Mouse (Mus musculus) embryonic facial prominence, embryonic 10.5 days (tissue): Measurements from ENCODE around the gene Cd101. TPM values are rescaled to one million over a fixed set of nuclear protein-coding genes. Genes with fewer than 3 reads are reported as not detected.
A peak's percentile ranks its signal among the peaks of the same experiment; 100 is the strongest.

Experiments
- DNase-seq: peaks from one replicate; pipeline ENCODE4 v3.0.0-alpha.2; 2017; ENCODE audit warnings: low spot score
- H3K27ac ChIP-seq: fragments of 300-500 bp; sonication (generic); replicated peaks from 2 replicates; pipeline ENCODE4 v1.5.1; 2016; ENCODE audit warnings: mild to moderate bottlenecking
- H3K27me3 ChIP-seq: fragments of 300-500 bp; sonication (generic); replicated peaks from 2 replicates; pipeline ENCODE4 v1.6.1; 2016; ENCODE audit warnings: low read depth, mild to moderate bottlenecking; ENCODE audit not compliant: poor library complexity, severe bottlenecking
- H3K36me3 ChIP-seq: fragments of 300-500 bp; sonication (generic); replicated peaks from 2 replicates; pipeline ENCODE4 v1.6.1; 2016; ENCODE audit warnings: mild to moderate bottlenecking, moderate library complexity
- H3K4me1 ChIP-seq: fragments of 300-500 bp; sonication (generic); 2 replicates; pipeline ENCODE4 v1.6.1; 2016
- H3K4me3 ChIP-seq: fragments of 300-500 bp; sonication (generic); 2 replicates; pipeline ENCODE4 v1.5.1; 2016; ENCODE audit warnings: mild to moderate bottlenecking, moderate library complexity
- H3K9me3 ChIP-seq: fragments of 300-500 bp; sonication (generic); 2 replicates; pipeline ENCODE4 v1.6.1; 2016; ENCODE audit warnings: mild to moderate bottlenecking
- WGBS: fragments of 180-500 bp; shearing (Covaris S2); methylation state at CpG from one replicate; pipeline ENCODE4 v1.1.7; 2016; 5-methylcytosine and 5-hydroxymethylcytosine counted together
- polyA plus RNA-seq: library from polyadenylated mRNA; unstranded; fragments of >200 nt; fragmentation: Nextera tagmentation; extraction: Ambion mirVana; gene quantifications from 2 replicates; pipeline ENCODE4 v1.2.1, GENCODE M21; 2016

Gene Cd101
- polyA plus RNA-seq, 1 experiment from 2014 or later: not detected

DNA sequence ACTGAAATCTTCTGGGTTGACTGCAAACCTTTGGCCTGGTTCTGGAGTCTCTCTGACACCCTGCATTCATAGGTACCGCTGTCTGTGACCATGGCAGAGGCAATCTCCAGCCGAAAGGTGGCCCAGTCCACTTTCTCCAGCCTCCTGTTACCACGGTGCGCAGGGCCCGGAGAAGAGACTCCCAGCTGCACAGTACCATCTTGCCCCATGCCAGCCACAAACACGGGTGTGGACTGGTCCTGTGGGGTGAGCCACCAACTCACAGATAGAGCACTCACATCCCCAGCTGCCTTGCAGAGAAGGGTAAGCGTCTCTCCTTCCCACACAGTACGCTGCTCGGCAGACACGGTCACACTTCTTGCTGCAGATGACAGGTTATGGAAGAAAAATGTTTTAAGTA, 16.4 kb downstream of the Cd101 start:
- H3K27ac ChIP-seq: no peak overlapping the region
- peaks cover 17% of the 10 kb centered on the region for H3K4me1 ChIP-seq

DNA sequence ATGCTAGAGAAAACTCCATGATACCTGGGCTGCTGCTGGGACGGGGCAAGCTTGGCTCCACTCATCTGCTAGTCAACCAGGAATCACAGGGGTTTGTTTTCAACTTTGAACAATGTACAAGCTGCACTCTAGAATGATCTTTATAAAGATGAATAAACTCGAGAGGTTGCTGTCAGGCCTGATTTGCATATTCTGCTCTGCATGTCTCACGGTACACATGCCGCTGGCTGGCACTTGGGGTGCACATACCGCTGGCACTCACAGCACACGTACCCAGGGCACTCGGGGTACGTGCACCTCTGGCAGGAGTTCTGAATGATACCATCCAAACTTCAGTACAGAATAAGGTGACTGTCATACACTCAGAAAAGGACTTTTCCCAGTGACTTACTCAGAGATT, 16.8 kb downstream of the Cd101 start:
- H3K36me3 ChIP-seq: no peaks in the 10 kb centered on the region
- no peaks in the 10 kb centered on the region for H3K9me3 ChIP-seq
- DNase-seq: no peak
- H3K27me3 ChIP-seq: no peaks in the 10 kb centered on the region
- H3K4me3 ChIP-seq: no peak overlapping the region
- peaks cover 17% of the 10 kb centered on the region for H3K4me1 ChIP-seq
- 0 out of 2 replicates have a peak overlapping the region, but pooled peaks have one; percentile 40 for H3K27ac ChIP-seq
- 88% methylated on average over 8 of the region's 8 CpGs for WGBS

More for the DNA sequence above, 16.4 kb downstream of the Cd101 start:
- Histone ChIP-seq H3K36me3 (no peaks in the 10 kb centered on the region), H3K9me3 (no peaks in the 10 kb centered on the region), H3K4me3 (no peak overlapping the region), H3K27me3 (no peaks in the 10 kb centered on the region)
- DNase-seq: no peak
- 93% methylated on average over 10 of the region's 10 CpGs for WGBS

DNA sequence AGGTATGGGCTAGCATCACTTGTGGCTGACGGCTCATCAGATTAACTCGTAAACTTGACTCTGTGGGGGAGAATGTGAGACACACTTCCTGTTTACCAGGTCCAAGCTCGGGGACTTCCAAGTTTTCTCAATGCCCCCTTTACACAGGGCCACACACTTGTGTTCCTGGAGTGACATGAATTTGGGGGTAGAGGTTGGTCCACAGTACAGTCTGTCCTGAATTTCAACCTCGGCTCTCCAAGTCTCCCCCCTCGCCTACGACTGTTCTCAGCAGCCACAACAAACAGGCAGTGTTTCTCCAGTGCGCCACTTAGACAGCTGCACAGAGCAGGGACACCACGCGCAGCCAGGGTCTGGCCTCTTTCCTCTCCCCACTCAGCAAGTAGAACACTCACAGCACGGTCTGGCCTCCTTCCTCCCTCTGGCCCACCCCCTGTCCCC, 17.2 kb downstream of the Cd101 start:
- Histone ChIP-seq H3K36me3 (no peaks in the 10 kb centered on the region), H3K4me3 (no peak overlapping the region), H3K27ac (0 out of 2 replicates have a peak overlapping the region, but pooled peaks have one; percentile 40), H3K9me3 (no peaks in the 10 kb centered on the region), H3K27me3 (no peaks in the 10 kb centered on the region), H3K4me1 (peaks cover 17% of the 10 kb centered on the region)
- WGBS: 65% methylated on average over 10 of the region's 10 CpGs
- DNase-seq: no peak

DNA sequence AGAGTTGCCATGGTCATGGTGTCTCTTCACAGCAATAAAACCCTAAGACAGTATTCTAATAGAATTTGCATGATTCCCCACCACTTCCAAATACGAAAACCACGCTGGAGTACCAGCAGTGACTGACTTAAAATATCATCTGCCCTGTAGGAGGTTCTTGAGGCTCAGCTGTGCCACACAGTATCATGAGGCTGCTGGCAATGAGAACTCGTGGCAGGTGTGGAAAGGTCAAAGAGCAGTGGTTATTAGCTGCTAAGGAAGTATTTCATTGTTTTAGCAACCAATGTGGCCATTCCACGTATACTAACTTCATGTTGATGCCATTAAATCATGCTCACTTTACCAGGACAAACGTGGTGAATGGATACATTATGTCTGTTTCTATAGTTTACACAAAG, 18.2 kb downstream of the Cd101 start:
- 68% methylated on average over 5 of the region's 5 CpGs for WGBS
- H3K4me1 ChIP-seq: peaks cover 17% of the 10 kb centered on the region
- no peak overlapping the region for H3K4me3 ChIP-seq
- DNase-seq: no peak
- no peaks in the 10 kb centered on the region for H3K36me3 ChIP-seq
- H3K27ac ChIP-seq: no peak overlapping the region
- no peaks in the 10 kb centered on the region for H3K9me3 ChIP-seq
- no peaks in the 10 kb centered on the region for H3K27me3 ChIP-seq

DNA sequence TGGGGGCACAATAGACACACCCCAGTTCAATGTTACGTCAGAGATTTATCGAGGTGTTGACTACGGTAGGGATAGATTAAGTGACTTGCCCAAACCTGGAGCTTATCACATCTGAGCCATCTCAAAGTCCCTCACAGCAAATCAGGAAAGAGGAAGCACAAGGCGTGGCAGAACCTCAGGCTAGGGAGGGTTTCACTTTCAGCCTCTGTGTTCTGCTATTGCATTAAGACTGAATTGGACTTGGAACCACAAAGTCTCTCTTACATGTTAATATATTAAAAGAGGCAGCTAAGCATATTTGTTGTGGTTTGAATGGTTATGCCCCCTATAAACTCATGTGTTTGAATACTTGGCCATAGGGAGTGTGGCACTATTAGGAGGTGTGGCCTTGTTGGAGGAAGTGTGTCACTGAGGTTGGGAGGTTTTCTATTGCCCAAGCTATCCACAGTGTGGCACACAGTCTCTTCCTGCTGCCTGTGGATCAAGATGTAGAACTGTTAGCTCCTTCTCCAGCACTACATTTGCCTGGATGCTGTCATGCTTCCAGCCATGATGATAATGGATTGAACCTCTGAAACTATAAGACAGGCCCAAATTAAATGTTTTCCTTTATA, 18.7 kb downstream of the Cd101 start:
- H3K27me3 ChIP-seq: no peaks in the 10 kb centered on the region
- H3K4me3 ChIP-seq: no peak overlapping the region
- 90% methylated on average over 4 of the region's 4 CpGs for WGBS
- no peaks in the 10 kb centered on the region for H3K9me3 ChIP-seq
- no peaks in the 10 kb centered on the region for H3K36me3 ChIP-seq
- no peak overlapping the region for H3K27ac ChIP-seq
- no peak for DNase-seq
- peaks cover 17% of the 10 kb centered on the region for H3K4me1 ChIP-seq

DNA sequence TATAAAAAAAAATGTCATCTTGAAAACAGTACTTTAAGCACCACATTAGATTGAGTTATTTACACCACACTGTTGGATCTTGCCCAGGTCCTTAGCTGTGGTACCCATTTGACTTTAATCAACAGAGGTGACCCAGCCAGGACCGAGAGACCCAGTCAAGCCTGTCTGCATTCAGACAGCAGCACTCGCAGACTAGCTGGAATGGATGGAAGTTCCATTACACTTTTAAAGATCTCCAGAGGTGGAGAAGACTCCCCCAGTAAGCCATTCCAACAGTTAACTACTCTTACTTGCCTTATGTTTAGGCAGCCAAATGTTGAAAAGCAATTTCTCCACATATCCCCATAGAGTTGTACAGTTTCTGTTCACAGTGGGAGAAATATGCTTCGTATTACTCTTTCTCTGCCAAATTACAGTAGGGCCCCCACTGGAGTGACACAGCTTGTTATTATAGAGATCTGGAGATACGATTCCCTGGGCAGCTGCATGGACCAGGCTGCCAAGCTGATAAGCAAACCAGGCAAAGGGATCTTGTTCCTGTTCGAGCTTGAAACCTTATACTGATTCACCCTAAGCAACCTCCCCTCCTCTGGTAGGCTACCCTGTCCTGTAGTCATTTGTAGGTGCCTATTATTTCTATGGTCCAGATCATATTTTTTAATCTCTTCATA, 22.1 kb downstream of the Cd101 start:
- peaks cover 2% of the 10 kb centered on the region for H3K4me1 ChIP-seq
- no peak overlapping the region for H3K4me3 ChIP-seq
- 0 out of 2 replicates have a peak, but pooled peaks cover 3% of the 10 kb centered on the region for H3K27me3 ChIP-seq
- no peaks in the 10 kb centered on the region for H3K9me3 ChIP-seq
- H3K27ac ChIP-seq: no peak overlapping the region
- no peaks in the 10 kb centered on the region for H3K36me3 ChIP-seq
- 82% methylated on average over 5 of the region's 5 CpGs for WGBS
- DNase-seq: no peak

DNA sequence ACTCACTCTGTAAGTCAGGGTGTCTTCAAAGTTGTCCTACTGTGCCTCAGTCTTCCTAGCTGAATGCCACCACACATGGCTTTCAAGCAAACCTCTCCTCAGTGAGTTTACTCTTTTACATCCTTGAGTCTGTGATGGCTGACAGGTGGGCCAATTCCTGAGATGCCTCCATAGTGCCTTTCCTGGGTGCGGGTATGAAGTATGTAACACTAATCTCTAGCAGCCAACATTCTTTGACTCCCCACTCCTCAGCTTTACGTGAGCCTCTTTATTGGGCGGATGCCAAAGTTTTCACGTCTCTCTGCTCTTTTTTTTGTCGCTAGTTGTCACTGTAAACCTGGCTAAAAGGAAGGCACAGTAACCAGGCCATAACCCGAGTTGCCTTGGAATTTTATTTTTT, 24.0 kb downstream of the Cd101 start:
- DNase-seq: no peak
- Histone ChIP-seq H3K27ac (no peak overlapping the region), H3K9me3 (no peaks in the 10 kb centered on the region), H3K4me1 (no peaks in the 10 kb centered on the region), H3K27me3 (0 out of 2 replicates have a peak, but pooled peaks cover 3% of the 10 kb centered on the region), H3K36me3 (no peaks in the 10 kb centered on the region), H3K4me3 (no peak overlapping the region)
- WGBS: 89% methylated on average over 6 of the region's 6 CpGs

DNA sequence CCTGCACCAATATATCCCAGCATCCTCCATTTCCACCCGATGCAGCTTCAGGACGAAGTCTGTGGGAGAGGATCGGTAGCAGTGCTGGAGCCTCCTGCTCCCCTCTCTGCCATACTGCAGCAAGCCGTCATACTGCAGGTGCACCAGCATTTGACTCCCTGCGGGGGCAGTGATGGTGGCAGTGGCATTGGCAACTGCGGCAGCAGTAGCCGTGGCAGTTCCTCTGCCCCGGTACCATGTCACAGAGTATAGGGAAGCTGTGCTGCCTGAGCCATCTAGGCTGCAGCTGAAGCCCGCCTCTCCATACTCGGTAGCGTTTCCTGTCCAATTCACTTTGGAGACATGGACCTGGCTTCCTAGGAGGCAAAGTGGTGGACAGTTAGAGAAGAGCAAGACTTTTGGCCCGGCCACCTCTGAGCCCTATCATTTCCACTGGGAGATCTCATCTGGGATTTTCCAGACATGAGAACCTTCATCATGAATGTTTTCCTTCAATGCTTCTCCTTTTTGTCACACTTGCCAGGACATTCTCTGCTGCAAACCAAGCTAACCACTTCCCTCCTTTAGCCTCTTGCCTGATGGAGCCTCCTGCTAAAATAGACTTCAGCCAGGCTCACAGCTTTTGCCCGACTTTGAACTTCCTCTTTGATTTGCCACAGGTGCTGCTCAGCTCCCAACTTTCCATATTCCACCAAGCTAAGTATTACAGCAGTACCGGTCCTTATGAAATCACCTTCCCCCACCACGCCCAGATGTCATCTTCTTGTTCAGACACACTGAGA, 25.6 kb downstream of the Cd101 start:
- Histone ChIP-seq H3K4me1 (peaks cover 12% of the 10 kb centered on the region), H3K27me3 (0 out of 2 replicates have a peak, but pooled peaks cover 3% of the 10 kb centered on the region), H3K9me3 (no peaks in the 10 kb centered on the region), H3K4me3 (no peak overlapping the region), H3K27ac (no peak overlapping the region), H3K36me3 (no peaks in the 10 kb centered on the region)
- WGBS: 88% methylated on average over 15 of the region's 15 CpGs
- no peak for DNase-seq

DNA sequence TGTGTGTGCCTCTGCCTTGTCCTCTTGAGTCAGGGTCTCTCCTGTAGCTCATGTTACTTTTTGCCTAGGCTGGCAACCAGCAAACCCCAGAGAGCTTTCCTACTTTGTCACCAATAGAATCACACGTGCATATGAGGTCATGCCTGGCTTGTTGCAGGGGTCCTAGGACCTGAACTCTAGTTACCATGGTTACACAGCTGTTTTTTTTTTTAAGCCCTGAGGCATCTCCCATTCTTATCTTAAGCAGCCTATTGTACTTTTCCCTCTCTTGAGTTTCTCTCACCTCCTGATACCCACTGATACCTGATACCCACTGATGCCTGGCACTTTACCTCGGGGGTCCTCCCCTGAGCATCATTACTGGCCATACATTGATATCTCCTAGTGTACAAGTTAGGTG, 29.6 kb downstream of the Cd101 start:
- no peak overlapping the region for H3K27ac ChIP-seq
- H3K4me3 ChIP-seq: no peak overlapping the region
- 20% methylated on average over 2 of the region's 2 CpGs for WGBS
- H3K36me3 ChIP-seq: no peaks in the 10 kb centered on the region
- H3K9me3 ChIP-seq: no peaks in the 10 kb centered on the region
- peaks cover 17% of the 10 kb centered on the region for H3K4me1 ChIP-seq
- DNase-seq: no peak
- 0 out of 2 replicates have a peak, but pooled peaks cover 3% of the 10 kb centered on the region for H3K27me3 ChIP-seq

DNA sequence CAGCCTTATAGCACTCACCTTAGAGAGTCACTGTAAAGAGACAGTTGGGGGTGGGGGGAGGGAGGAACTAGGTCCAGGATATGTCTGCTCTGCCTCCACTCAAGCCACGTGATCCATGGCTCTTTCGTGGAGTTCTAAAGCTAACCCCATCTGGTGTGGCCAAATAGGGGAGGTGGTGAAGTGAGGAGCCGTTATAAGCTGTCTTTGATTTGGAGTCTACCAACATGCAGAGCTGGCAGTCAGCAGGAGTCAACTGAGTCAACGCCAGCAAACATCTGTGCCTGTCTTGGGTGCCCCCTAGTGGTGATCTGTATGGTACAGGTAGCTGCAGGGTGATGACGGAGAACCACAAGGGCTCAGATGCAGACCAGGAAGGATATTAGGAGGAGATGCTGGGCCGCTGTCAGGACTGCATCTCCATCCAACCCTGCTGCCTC, 30.4 kb downstream of the Cd101 start:
- H3K27ac ChIP-seq: no peak overlapping the region
- 0 out of 2 replicates have a peak, but pooled peaks cover 3% of the 10 kb centered on the region for H3K27me3 ChIP-seq
- WGBS: 16% methylated on average over 6 of the region's 6 CpGs
- peaks cover 24% of the 10 kb centered on the region for H3K4me1 ChIP-seq
- H3K9me3 ChIP-seq: no peaks in the 10 kb centered on the region
- no peak overlapping the region for H3K4me3 ChIP-seq
- no peaks in the 10 kb centered on the region for H3K36me3 ChIP-seq
- peak; percentile 74 for DNase-seq

DNA sequence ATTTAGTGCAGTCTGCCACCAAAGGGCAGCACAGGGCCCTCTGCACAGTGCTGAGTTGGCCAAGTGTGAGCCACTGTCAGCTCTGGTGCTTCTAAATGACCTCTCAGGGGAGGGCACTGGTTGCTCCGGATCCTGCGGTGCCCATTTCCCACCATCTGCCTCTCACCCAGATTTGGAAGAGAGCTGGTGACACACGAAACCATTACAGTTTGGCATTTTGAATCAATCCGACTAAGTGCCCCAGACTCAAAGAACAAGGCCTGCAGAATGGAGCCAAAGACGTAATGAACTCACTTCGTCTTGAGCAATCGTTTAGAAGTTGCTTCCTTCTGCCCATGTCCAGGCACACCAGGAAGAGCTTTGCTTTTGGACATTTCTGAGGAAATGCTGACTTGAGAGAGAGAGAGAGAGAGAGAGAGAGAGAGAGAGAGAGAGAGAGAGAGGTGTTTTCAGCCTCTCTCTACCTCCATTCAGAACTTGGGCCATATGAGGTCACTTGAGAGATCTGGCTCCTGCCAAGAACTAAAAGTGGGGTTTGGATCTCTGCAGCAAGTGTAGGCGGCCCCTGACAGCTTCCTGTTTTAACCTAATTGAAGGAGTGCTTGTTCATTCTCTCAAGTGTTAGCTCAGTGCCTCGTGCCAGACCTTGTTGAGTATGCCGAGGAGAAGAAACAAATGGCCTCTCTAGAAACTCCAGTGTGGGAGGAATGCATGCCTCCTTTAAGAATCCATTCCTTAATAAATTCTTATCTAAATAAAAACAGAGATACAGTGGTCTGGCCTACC, 31.4 kb downstream of the Cd101 start:
- H3K27ac ChIP-seq: no peak overlapping the region
- WGBS: 84% methylated on average over 10 of the region's 10 CpGs
- DNase-seq: no peak
- peaks cover 29% of the 10 kb centered on the region for H3K4me1 ChIP-seq
- H3K27me3 ChIP-seq: no peaks in the 10 kb centered on the region
- H3K36me3 ChIP-seq: no peaks in the 10 kb centered on the region
- no peak overlapping the region for H3K4me3 ChIP-seq
- H3K9me3 ChIP-seq: no peaks in the 10 kb centered on the region

DNA sequence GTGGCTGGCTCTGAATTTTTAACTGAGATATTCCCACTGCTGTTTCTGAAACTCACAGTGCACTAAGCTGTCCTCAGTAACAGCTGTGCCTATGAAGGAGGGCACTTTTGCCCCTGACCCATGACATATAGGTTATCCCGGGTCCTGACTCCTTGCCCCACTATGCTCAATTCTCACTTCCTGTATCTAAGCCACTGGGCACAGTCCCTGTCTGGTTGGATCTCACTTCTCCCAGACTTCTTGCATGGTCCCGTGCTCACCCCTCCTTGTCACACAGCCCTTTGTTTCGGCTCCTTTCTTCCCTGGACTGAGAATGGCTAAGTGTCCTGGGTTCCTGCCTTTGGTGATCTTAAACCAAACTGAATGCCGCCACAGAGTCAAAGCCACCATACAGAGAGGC, 35.1 kb downstream of the Cd101 start:
- H3K27ac ChIP-seq: no peak overlapping the region
- no peaks in the 10 kb centered on the region for H3K9me3 ChIP-seq
- no peaks in the 10 kb centered on the region for H3K27me3 ChIP-seq
- peaks cover 22% of the 10 kb centered on the region for H3K4me1 ChIP-seq
- no peak for DNase-seq
- H3K4me3 ChIP-seq: no peak overlapping the region
- WGBS: 59% methylated on average over 4 of the region's 4 CpGs
- H3K36me3 ChIP-seq: no peaks in the 10 kb centered on the region
